Mouse (Mus musculus) G1E (cell line): Measurements from ENCODE around the gene Myl9. TPM values are rescaled to one million over a fixed set of nuclear protein-coding genes. Genes with fewer than 3 reads are reported as not detected.

ENCODE experiments used
- ATAC-seq: 2 replicates; pipeline ENCODE4 v1.8.0; 2016; ENCODE audit warnings: mild to moderate bottlenecking; ENCODE audit not compliant: insufficient number of reproducible peaks, poor library complexity, low FRiP score, severe bottlenecking; ENCODE audit errors: extremely low read depth
- DNase-seq: peaks from one replicate; pipeline ENCODE4 v3.0.0; 2012; ENCODE audit warnings: low spot score
- H3K27me3 ChIP-seq: 2 replicates; pipeline ENCODE4 v1.6.1; 2012; ENCODE audit warnings: mild to moderate bottlenecking, low read length, inconsistent platforms; ENCODE audit not compliant: insufficient read depth
- H3K36me3 ChIP-seq: replicated peaks from 2 replicates; pipeline ENCODE3; 2012; ENCODE audit warnings: mild to moderate bottlenecking, inconsistent platforms
- H3K4me1 ChIP-seq: 2 replicates; pipeline ENCODE4 v1.6.1; 2012; ENCODE audit warnings: low read depth, low read length, inconsistent platforms, mixed read lengths; ENCODE audit not compliant: insufficient read depth
- H3K4me3 ChIP-seq: 2 replicates; pipeline ENCODE4 v1.5.1; 2012; ENCODE audit warnings: low read depth, mild to moderate bottlenecking, inconsistent platforms, low read length, moderate library complexity, mixed read lengths
- H3K9me3 ChIP-seq: replicated peaks from 2 replicates; pipeline ENCODE4 v1.6.1; 2012; ENCODE audit warnings: inconsistent platforms
- CTCF ChIP-seq: IDR thresholded peaks from 2 replicates; pipeline ENCODE4 v1.5.1; 2012; ENCODE audit warnings: low read depth, low read length, inconsistent platforms, mixed read lengths
- GATA1 ChIP-seq: IDR thresholded peaks from 2 replicates; pipeline ENCODE4 v1.6.1; 2012; ENCODE audit warnings: borderline replicate concordance, low read length, inconsistent platforms, mixed read lengths
- GATA2 ChIP-seq: IDR thresholded peaks from 2 replicates; pipeline ENCODE4 v1.6.1; 2012; ENCODE audit warnings: low read depth, low read length, inconsistent platforms, borderline replicate concordance
- POLR2AphosphoS5 ChIP-seq: IDR thresholded peaks from 2 replicates; pipeline ENCODE4 v1.6.1; 2012; ENCODE audit warnings: low read depth, low read length, inconsistent platforms; ENCODE audit not compliant: insufficient replicate concordance
- TAL1 ChIP-seq: conservative IDR thresholded peaks from 2 replicates; pipeline ENCODE4 v1.6.1; 2012; ENCODE audit warnings: low read depth, low read length, inconsistent platforms, mixed read lengths
- polyA plus RNA-seq: library from polyadenylated mRNA; stranded (reverse); fragments of >175 nt; gene quantifications from 2 replicates; pipeline ENCODE4 v1.2.3, GENCODE M21; 2012
- total RNA-seq, 2 experiments: library from RNA; stranded (forward) in 1 of 2; stranded (reverse) in 1 of 2; fragments of 200-1000 nt in 1 of 2; fragments of >200 nt in 1 of 2; fragmentation: Nextera tagmentation in 1 of 2; gene quantifications; 2 replicates each; pipeline ENCODE4 v1.2.3; 2014 to 2017

The Myl9 gene
- total and polyA plus RNA-seq, 3 experiments: 0.43 to 1.3 TPM; not detected in 1

DNA sequence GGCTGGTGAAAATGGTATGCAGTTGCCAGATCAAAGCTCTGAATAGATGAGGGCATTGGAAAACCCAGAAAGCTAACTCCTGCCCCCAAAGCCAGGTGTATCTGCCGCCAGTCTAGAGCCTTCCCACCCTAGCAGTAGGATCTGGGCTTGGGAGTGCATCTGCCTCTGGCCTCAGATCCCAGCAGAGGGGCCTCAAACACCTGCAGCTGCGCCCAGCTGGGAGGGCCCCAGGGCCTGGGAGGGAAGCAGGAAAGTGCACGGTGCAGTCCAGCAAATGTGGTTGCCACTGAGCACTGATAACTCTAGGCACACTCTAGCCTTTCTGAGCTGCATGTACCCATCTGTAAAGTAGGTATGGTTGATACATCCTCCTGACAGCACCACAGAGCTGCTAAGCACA lies 32.0 kb upstream of the Myl9 start:
- peaks cover 92% of the 10 kb centered on the region for H3K36me3 ChIP-seq
- peak overlapping the region; percentile 27; the same call in 1 of the 2 replicates for H3K4me3 ChIP-seq
- DNase-seq (no peak), ATAC-seq (no peak)
- no peak for TF ChIP-seq GATA1
- TF ChIP-seq GATA2: no peak
- no peak for TF ChIP-seq CTCF
- no peak for TF ChIP-seq TAL1
- TF ChIP-seq POLR2AphosphoS5: no peak
- no peaks in the 10 kb centered on the region for H3K27me3 ChIP-seq
- H3K9me3 ChIP-seq: no peaks in the 10 kb centered on the region
- peaks cover 45% of the 10 kb centered on the region for H3K4me1 ChIP-seq

DNA sequence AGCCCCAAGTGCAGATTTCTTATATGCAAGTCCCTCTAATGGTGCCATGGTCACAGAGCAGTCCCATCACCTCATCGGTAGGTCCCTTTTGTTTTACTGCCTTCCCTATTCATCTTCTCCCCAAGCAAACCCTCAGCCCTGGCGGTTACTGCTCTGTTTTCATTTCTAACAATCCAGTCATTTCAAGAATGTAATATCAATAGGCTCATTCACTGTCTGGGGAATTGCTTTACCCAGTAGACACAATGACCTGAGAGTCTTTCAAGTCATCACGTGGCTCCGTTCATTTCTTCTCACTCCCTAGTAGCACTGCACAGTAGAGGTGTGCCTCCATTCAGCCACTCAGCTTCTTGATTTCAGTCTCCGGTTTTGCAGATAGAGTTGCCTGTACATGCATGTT lies 30.8 kb upstream of the Myl9 start:
- TF ChIP-seq GATA1 (no peak), GATA2 (no peak), POLR2AphosphoS5 (no peak), TAL1 (no peak), CTCF (no peak)
- Histone ChIP-seq H3K36me3 (peaks cover 96% of the 10 kb centered on the region), H3K4me1 (peaks cover 55% of the 10 kb centered on the region), H3K9me3 (no peaks in the 10 kb centered on the region), H3K4me3 (no peak overlapping the region), H3K27me3 (no peaks in the 10 kb centered on the region)
- ATAC-seq: no peak
- DNase-seq: no peak

- no peaks in the 10 kb centered on the region for H3K9me3 ChIP-seq
- H3K4me1 ChIP-seq: peaks cover 38% of the 10 kb centered on the region
- TF ChIP-seq CTCF (no peak), POLR2AphosphoS5 (no peak), GATA1 (no peak), TAL1 (no peak), GATA2 (no peak)
- ATAC-seq (no peak), DNase-seq (no peak)
- H3K27me3 ChIP-seq: no peaks in the 10 kb centered on the region
- no peak overlapping the region for H3K4me3 ChIP-seq
- peaks cover 89% of the 10 kb centered on the region for H3K36me3 ChIP-seq
Measured at GRCm38 (mm10) chr2:156747315-156747714, 27.9 kb upstream of the Myl9 start.

DNA sequence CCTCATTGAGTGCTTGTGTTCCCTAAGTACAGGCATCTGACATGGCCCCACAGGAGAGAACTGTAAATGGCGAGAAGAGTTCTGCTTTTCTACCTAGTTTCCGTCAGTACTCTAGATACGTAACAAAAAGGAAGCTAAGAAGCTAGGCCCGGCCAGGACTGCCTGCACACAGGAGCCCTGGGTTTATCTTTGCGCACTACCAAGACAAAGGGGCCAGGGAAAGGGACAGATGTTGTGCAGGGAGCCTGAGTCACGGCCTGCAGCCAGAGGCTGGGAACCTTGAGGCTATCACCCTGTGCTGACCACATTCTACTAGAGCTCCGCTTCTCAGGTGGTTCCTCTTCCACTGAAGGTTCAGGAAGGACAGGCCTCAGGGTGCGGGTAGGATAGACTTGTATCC lies 25.5 kb upstream of the Myl9 start:
- Histone ChIP-seq H3K27me3 (no peaks in the 10 kb centered on the region), H3K4me1 (peaks cover 23% of the 10 kb centered on the region), H3K9me3 (no peaks in the 10 kb centered on the region), H3K4me3 (no peak overlapping the region), H3K36me3 (peaks cover 79% of the 10 kb centered on the region)
- ATAC-seq: peak; percentile 40
- TF ChIP-seq GATA1 (no peak), CTCF (no peak), GATA2 (no peak)
- DNase-seq: no peak

GRCm38 (mm10) chr2:156756937-156757336 lies 18.3 kb upstream of the Myl9 start:
- H3K9me3 ChIP-seq: no peaks in the 10 kb centered on the region
- no peak for ATAC-seq
- peaks cover 12% of the 10 kb centered on the region for H3K4me1 ChIP-seq
- peaks cover 73% of the 10 kb centered on the region for H3K36me3 ChIP-seq
- no peak for DNase-seq
- no peak overlapping the region for H3K4me3 ChIP-seq
- H3K27me3 ChIP-seq: no peaks in the 10 kb centered on the region
- TF ChIP-seq POLR2AphosphoS5 (no peak), GATA2 (no peak), TAL1 (no peak), GATA1 (no peak), CTCF (no peak)

GRCm38 (mm10) chr2:156760843-156761505 lies 14.2 kb upstream of the Myl9 start:
- Histone ChIP-seq H3K9me3 (no peaks in the 10 kb centered on the region), H3K36me3 (peaks cover 86% of the 10 kb centered on the region), H3K4me1 (peaks cover 29% of the 10 kb centered on the region), H3K4me3 (no peak overlapping the region), H3K27me3 (no peaks in the 10 kb centered on the region)
- no peak for ATAC-seq
- TF ChIP-seq TAL1: no peak
- TF ChIP-seq GATA2: no peak
- TF ChIP-seq CTCF: no peak
- no peak for TF ChIP-seq GATA1
- TF ChIP-seq POLR2AphosphoS5: no peak
- no peak for DNase-seq
